Mouse (Mus musculus) cerebellum, postnatal 36 days (tissue): ENCODE measurements at regions not wholly inside any gene's neighbourhood (a gene's known extent, or its start where the extent isn't known, plus 50 kb on each side); places are given as distances from the start of the nearest gene placed in this dataset.

Experiments used
- DNase-seq, 2 experiments: peaks; one replicate each; pipeline ENCODE4 v3.0.0; 2021 to 2022; ENCODE audit warnings: mixed read lengths in 2 of 2

DNA sequence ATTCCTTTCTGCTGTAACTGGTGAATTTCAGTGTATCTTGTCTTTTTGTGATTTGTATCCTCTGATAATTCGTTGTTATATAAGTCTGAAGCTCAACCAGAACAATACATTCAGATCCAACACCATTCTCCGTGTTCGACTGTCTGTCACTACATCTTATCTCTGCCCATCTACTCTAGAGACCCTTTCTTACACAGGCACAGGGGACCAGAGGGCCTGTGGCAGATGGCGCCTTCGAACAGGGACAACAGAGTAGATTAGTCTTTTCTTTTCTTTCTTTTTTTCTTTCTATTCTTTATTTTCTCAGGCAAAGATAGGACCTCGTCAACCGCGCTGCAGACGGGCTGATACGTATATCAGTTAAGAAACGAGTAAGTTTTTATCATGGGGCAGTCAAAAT is 215.3 kb downstream of the Gm21294 start:
- DNase-seq: peak; percentile 0
